Mouse (Mus musculus): Measurements from ENCODE around the gene Elk3. TPM values are rescaled to one million over a fixed set of nuclear protein-coding genes. Genes with fewer than 3 reads are reported as not detected.

Elk3 gene
- polyA plus RNA-seq, 1 experiment = 0.10 TPM

- TF ChIP-seq TAL1 (IDR thresholded peaks at IDR 0.05; ENCODE audit: low read length) (no peak), GATA1 (IDR thresholded peaks at IDR 0.05; ENCODE audit: low read length) (no peak)
- Histone ChIP-seq H3K27me3 (ENCODE audit: control insufficient read depth) (no peaks in the 10 kb centered on the region), H3K36me3 (ENCODE audit: control insufficient read depth) (peaks cover 19% of the 10 kb centered on the region), H3K4me1 (ENCODE audit: control insufficient read depth) (peaks cover 25% of the 10 kb centered on the region), H3K9me3 (ENCODE audit: control insufficient read depth, low read length) (no peaks in the 10 kb centered on the region), H3K4me3 (replicated peaks) (no peak overlapping the region)
Observed at GRCm38 (mm10) chr10:93205287-93205956, 105.5 kb downstream of the Elk3 start.

GRCm38 (mm10) chr10:93201846-93202458, 109.0 kb downstream of the Elk3 start:
- Histone ChIP-seq H3K36me3 (ENCODE audit: control insufficient read depth) (peaks cover 10% of the 10 kb centered on the region), H3K27me3 (ENCODE audit: control insufficient read depth) (no peaks in the 10 kb centered on the region), H3K4me1 (ENCODE audit: control insufficient read depth) (peaks cover 27% of the 10 kb centered on the region), H3K4me3 (replicated peaks) (no peak overlapping the region), H3K9me3 (ENCODE audit: control insufficient read depth, low read length) (no peaks in the 10 kb centered on the region)
- TF ChIP-seq GATA1 (IDR thresholded peaks at IDR 0.05; ENCODE audit: low read length) = no peak
- TF ChIP-seq TAL1 (IDR thresholded peaks at IDR 0.05; ENCODE audit: low read length) = no peak

- no peaks in the 10 kb centered on the region for H3K27me3 ChIP-seq (ENCODE audit: control insufficient read depth)
- H3K4me3 ChIP-seq (replicated peaks) = no peak overlapping the region
- H3K36me3 ChIP-seq (ENCODE audit: control insufficient read depth) = peaks cover 10% of the 10 kb centered on the region
- TF ChIP-seq TAL1 (IDR thresholded peaks at IDR 0.05; ENCODE audit: low read length) = no peak
- TF ChIP-seq GATA1 (IDR thresholded peaks at IDR 0.05; ENCODE audit: low read length) = no peak
- no peaks in the 10 kb centered on the region for H3K9me3 ChIP-seq (ENCODE audit: control insufficient read depth, low read length)
- peaks cover 25% of the 10 kb centered on the region for H3K4me1 ChIP-seq (ENCODE audit: control insufficient read depth)
Observed at GRCm38 (mm10) chr10:93198958-93199357, 112.0 kb downstream of the Elk3 start.

Other genes starting within 250 kb of the Elk3 start
- gene Cfap54, start 229.5 kb downstream of the Elk3 start, polyA plus RNA-seq (2012) = 0.09 and 0.16 TPM in 2 replicates
- 0.17 and 0.41 TPM in 2 replicates for gene Cdk17, start 150.3 kb downstream of the Elk3 start, polyA plus RNA-seq (2012)
- 3.3 and 4.1 TPM in 2 replicates for gene Lta4h, start 142.3 kb upstream of the Elk3 start, polyA plus RNA-seq (2012)
- not detected in 2 replicates for gene Hal, start 177.6 kb upstream of the Elk3 start, polyA plus RNA-seq (2012)
- gene Amdhd1, start 228.9 kb upstream of the Elk3 start, polyA plus RNA-seq (2012) = 0.03 TPM in 1 of 2 replicates, not detected in the other
- gene Ccdc38, start 229.5 kb upstream of the Elk3 start, polyA plus RNA-seq (2012) = not detected in 2 replicates

Measured in erythroblast, embryonic 14.5 days (primary cell).